Mouse (Mus musculus) CH12F3 (cell line): ENCODE measurements around the gene Tex2.
"Not testable (repeated sequence)": the region's sequence is repeated elsewhere in the genome, so short reads cannot be mapped to it uniquely, and the experiment has no call there.

Source experiments
- in situ Hi-C: fragments of 300-500 bp; cut with MboI; formaldehyde crosslinking; loops from 2 replicates; pipeline ENCODE4 v1.14.3; 2020; ENCODE audit warnings: low sequenced_read_pairs

Gene Tex2

GRCm38 (mm10) chr11:106515079-106515745 lies 98.0 kb downstream of the Tex2 start:
- in situ Hi-C loops, result loop anchor here (25.0 kb wide), 1 partner anchor 247 kb away; the partner anchor contains the start of genes Milr1 and Pecam1

- in situ Hi-C loops, result loop anchor here (25.0 kb wide), 1 partner anchor 248 kb away; the partner anchor contains the start of genes Milr1 and Pecam1
These were observed 98.8 kb downstream of the Tex2 start for GRCm38 (mm10) chr11:106514446-106514845.

- in situ Hi-C loops, result loop anchor here (25.0 kb wide), 1 partner anchor 249 kb away; the partner anchor contains the start of genes Milr1 and Pecam1
These were observed 100.1 kb downstream of the Tex2 start for GRCm38 (mm10) chr11:106513166-106513565.

GRCm38 (mm10) chr11:106512006-106512390 lies 101.2 kb downstream of the Tex2 start:
- in situ Hi-C loops, result loop anchor here (25.0 kb wide), 1 partner anchor 250 kb away; the partner anchor contains the start of genes Milr1 and Pecam1

- in situ Hi-C loops, result loop anchor here (25.0 kb wide), 1 partner anchor 251 kb away; the partner anchor contains the start of genes Milr1 and Pecam1
These were observed 101.8 kb downstream of the Tex2 start for GRCm38 (mm10) chr11:106511236-106512005.

GRCm38 (mm10) chr11:106507638-106508037 lies 105.6 kb downstream of the Tex2 start:
- in situ Hi-C loops, result loop anchor here (10.0 to 25.0 kb wide), 2 partner anchors 117 to 255 kb away; partner anchors contain the start of genes Milr1 and Pecam1

GRCm38 (mm10) chr11:106506211-106506610 lies 107.0 kb downstream of the Tex2 start:
- in situ Hi-C loops, result loop anchor here (10.0 to 25.0 kb wide), 2 partner anchors 119 to 256 kb away; partner anchors contain the start of genes Milr1 and Pecam1

GRCm38 (mm10) chr11:106504129-106504528 lies 109.1 kb downstream of the Tex2 start:
- in situ Hi-C loops, result loop anchor here (10.0 to 25.0 kb wide), 2 partner anchors 121 to 258 kb away; partner anchors contain the start of genes Milr1 and Pecam1

GRCm38 (mm10) chr11:106503425-106503717 lies 109.9 kb downstream of the Tex2 start:
- in situ Hi-C loops, result loop anchor here (10.0 to 25.0 kb wide), 2 partner anchors 121 to 259 kb away; partner anchors contain the start of genes Milr1 and Pecam1

- in situ Hi-C loops, result loop anchor here (10.0 to 25.0 kb wide), 2 partner anchors 122 to 259 kb away; partner anchors contain the start of genes Milr1 and Pecam1
These were observed 110.4 kb downstream of the Tex2 start for GRCm38 (mm10) chr11:106502631-106503424.

- in situ Hi-C loops, result loop anchor here (10.0 to 25.0 kb wide), 2 partner anchors 123 to 260 kb away; partner anchors contain the start of genes Milr1 and Pecam1
These were observed 111.1 kb downstream of the Tex2 start for GRCm38 (mm10) chr11:106502159-106502505.

GRCm38 (mm10) chr11:106501308-106502158 lies 111.7 kb downstream of the Tex2 start:
- in situ Hi-C loops, result loop anchor here (10.0 to 25.0 kb wide), 2 partner anchors 123 to 261 kb away; partner anchors contain the start of genes Milr1 and Pecam1

- in situ Hi-C loops, result loop anchor here (10.0 to 25.0 kb wide), 2 partner anchors 124 to 262 kb away; partner anchors contain the start of genes Milr1 and Pecam1
These were observed 112.6 kb downstream of the Tex2 start for GRCm38 (mm10) chr11:106500393-106501307.

GRCm38 (mm10) chr11:106498739-106499379 lies 114.4 kb downstream of the Tex2 start:
- in situ Hi-C loops, result no loop called here

- in situ Hi-C loops, result no loop called here
These were observed 115.3 kb downstream of the Tex2 start for GRCm38 (mm10) chr11:106497926-106498325.

GRCm38 (mm10) chr11:106497009-106497408 lies 116.2 kb downstream of the Tex2 start:
- in situ Hi-C loops, result not testable (repeated sequence)

- in situ Hi-C loops, result loop anchor here (5.0 kb wide), 1 partner anchor 76 kb away; no protein-coding TSS in a partner anchor
These were observed 120.1 kb downstream of the Tex2 start for GRCm38 (mm10) chr11:106492984-106493669.
